Mouse (Mus musculus): Measurements from ENCODE around the gene C77080.
"Not testable (repeated sequence)": the region's sequence is repeated elsewhere in the genome, so short reads cannot be mapped to it uniquely, and the experiment has no call there.

C77080 gene

GRCm38 (mm10) chr4:129212486-129212885, 48.7 kb downstream of the C77080 start:
- DNase-seq (ENCODE audit: low spot score): not testable (repeated sequence)

- no peak for DNase-seq (ENCODE audit: low spot score)
These were observed 49.7 kb downstream of the C77080 start for GRCm38 (mm10) chr4:129211461-129211860.

GRCm38 (mm10) chr4:129209504-129209903, 51.7 kb downstream of the C77080 start:
- no peak for DNase-seq (ENCODE audit: low spot score)

GRCm38 (mm10) chr4:129206792-129207191, 54.4 kb downstream of the C77080 start:
- DNase-seq (ENCODE audit: low spot score): no peak

- no peak for DNase-seq (ENCODE audit: low spot score)
These were observed 56.5 kb downstream of the C77080 start for GRCm38 (mm10) chr4:129204655-129205054.

GRCm38 (mm10) chr4:129197514-129197913, 63.7 kb downstream of the C77080 start:
- DNase-seq (ENCODE audit: low spot score): no peak

- no peak for DNase-seq (ENCODE audit: low spot score)
These were observed 66.9 kb downstream of the C77080 start for GRCm38 (mm10) chr4:129194280-129194679.

- DNase-seq (ENCODE audit: low spot score): no peak
These were observed 69.5 kb downstream of the C77080 start for GRCm38 (mm10) chr4:129191691-129192090.

GRCm38 (mm10) chr4:129190538-129190937, 70.7 kb downstream of the C77080 start:
- DNase-seq (ENCODE audit: low spot score): no peak

DNA sequence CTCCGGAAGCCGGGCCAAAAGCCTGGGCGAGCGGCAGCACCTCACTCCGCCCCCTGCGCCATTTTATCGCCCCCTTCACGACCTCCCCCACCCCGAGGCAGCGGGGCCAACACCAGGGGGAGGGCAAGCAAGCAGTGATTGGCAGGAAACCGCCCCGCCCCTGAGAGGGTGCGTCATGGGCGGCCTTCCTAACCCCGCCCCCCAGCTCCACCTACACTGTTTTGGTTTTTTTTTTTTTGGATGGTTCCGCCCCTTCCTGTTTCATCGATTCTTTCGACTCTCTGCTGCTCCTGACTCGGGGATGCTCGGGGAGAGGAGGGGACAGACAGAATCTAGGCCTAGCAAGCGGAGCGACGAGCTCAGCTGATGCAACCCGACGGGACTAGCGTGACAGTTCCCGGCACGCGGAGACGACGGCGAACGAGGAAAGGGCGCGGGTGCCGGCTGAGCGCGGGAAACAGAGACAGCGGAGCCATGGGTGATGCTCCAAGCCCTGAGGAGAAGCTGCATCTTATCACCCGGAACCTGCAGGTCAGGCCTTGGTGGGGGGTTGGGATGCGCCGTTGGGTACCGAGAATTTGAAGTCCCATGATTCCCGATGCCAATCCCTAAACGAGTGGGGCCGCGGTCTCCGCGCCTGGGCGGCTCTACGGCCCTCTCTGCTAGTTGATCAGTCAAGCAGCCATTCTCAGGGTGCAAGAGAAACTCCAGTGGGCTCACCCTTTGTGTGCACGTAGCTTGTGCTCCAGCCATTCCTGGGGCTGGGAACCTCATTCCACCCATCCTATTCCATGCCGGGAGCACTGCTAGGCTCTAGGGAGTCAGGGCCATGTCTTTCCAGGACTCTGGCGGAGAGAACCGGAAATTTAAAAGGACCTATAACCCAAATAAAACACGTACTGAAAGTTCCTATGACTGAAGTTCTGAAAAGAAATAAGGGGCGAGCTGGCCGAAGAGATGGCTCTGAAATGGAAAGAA, 71.4 kb downstream of the C77080 start, which contains the start of the genes S100pbp and Yars:
Gene S100pbp (minus strand): TSS at position 186 of the 978 bp plus-strand sequence.
Gene Yars (plus strand): TSS at position 219 of the 978 bp plus-strand sequence.
- peak; percentile 94 for DNase-seq (ENCODE audit: low spot score)

DNA sequence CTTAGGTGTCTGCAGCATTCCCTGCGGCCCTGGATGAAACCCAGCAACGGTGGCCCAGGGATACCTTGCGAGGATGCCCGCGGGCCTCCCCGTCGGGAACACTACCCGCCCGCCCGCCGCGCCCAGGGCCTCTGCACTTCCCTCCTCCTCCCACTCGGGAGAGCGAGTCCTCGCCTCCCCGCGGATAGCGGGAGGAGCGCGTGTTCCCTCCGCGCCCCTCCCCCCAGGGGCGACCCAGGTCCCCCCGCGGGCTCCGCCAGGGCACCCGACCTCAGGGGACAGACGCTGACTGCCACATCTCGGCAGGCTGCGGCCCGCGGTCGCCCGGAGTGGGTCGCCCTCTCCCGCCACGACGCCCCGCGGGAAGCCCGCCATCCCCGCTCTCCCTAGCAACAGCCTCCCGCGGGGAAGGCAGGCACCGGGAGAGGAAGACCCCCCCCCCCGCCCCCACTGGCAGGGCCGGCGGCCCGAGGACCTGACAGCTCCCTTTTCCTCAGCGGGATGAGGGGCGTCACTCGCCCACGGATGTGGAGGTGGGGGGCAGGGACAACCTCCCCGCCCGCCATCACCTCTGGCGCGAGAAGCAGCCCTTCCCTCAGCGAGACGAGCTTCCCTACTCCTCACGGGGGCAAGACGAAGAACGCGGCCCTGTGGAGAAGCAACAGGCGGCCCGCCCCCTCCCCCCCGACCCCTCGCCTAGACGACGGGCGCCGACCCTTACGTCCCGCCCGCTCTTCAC, 72.2 kb downstream of the C77080 start:
- peak; percentile 53 for DNase-seq (ENCODE audit: low spot score)

DNA sequence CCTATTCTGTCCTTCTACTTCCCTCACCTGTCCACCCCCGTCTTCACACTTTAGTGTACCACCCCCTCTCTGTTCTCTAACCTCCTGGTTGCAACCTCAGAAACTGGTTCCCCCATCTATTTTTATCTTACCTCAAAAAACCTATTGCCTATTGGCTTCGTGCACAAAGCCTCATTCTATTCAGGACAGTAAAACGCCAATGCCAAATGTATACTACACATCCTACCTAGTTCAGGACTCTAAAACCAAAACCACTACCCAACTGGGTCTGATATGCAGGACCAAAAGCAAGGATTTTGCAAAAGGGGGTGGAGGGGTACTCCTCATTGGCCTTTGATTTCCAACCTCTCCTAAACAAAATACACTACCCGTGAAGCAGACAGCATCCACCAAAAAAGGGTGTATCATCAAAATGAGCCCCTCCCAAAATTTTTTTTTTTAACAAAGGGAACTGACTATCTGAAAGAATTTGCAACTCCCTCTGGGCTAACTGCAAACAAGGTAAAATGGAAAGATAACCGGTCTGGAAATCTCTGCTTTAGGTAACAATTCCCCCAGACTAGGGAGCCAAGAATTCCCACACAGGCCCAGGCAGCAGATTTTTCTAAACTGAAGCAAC, 73.1 kb downstream of the C77080 start:
- no peak for DNase-seq (ENCODE audit: low spot score)

GRCm38 (mm10) chr4:129179560-129179959, 81.6 kb downstream of the C77080 start:
- no peak for DNase-seq (ENCODE audit: low spot score)

- no peak for DNase-seq (ENCODE audit: low spot score)
These were observed 88.7 kb downstream of the C77080 start for GRCm38 (mm10) chr4:129172529-129172928.
